Mouse (Mus musculus) spleen, postnatal 4 days (tissue): ENCODE results near the gene Rrp1.
"Not testable (repeated sequence)": the region's sequence is repeated elsewhere in the genome, so short reads cannot be mapped to it uniquely, and the experiment has no call there.

Experiments used
- DNase-seq, 2 experiments: peaks; one replicate each; pipeline ENCODE4 v3.0.0; 2022; ENCODE audit warnings: low spot score in 2 of 2

Rrp1 gene

DNA sequence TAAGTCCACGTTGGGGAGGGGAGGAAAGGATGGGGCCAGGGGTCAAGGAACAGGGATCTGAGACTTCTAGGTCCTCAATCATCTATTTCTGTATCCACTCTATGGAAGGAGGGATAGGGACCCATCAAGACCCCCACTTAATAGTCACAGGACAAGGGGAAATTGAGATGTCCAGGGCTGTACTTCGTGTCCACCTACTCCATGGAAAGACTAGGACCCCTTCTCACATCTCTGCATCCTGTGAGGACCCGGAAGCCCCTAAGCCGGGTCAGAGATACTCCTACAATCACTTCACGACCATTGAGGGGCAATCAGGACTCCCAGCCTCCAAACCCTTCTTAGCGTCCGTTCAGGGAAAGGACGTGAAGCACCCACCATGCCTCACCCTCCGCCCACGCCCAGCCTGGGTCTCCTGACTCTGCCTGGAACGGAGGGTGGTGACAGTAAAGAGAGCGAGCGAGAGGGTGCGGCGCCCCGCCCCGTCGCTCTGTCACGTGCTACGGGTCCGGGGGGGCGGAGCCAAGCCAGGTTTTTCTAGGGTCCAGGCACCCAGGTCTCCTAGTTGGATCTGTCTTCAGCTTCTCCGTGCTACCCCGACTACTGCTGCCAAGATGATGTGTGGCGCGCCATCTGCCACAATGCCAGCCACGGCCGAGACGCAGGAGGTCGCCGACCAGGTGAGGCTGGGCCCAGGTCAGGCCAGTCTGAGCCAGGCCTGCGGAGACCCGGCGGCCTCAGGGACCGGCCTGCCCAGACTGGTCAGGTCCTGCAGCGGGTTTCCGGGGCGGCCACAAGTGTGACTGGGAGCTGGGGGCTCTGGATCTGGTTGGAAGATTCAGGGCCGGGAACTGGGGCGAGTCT lies 12.6 kb upstream of the Rrp1 start, which contains the start of gene Cstb:
Cstb (plus strand) TSS at position 489 of the 861 bp plus-strand sequence.
- peak; percentile 78 to 90 for DNase-seq

- DNase-seq: no peak
Observed at GRCm38 (mm10) chr10:78422614-78423013, 9.8 kb upstream of the Rrp1 start.

GRCm38 (mm10) chr10:78420929-78421328 lies 8.1 kb upstream of the Rrp1 start:
- no peak for DNase-seq

- DNase-seq: no peak
Observed at GRCm38 (mm10) chr10:78418791-78419190, 5.9 kb upstream of the Rrp1 start.

- DNase-seq: no peak
Observed at GRCm38 (mm10) chr10:78417888-78418287, 5.0 kb upstream of the Rrp1 start.

- not testable (repeated sequence) for DNase-seq
Observed at GRCm38 (mm10) chr10:78414936-78415335, 2.1 kb upstream of the Rrp1 start.

DNA sequence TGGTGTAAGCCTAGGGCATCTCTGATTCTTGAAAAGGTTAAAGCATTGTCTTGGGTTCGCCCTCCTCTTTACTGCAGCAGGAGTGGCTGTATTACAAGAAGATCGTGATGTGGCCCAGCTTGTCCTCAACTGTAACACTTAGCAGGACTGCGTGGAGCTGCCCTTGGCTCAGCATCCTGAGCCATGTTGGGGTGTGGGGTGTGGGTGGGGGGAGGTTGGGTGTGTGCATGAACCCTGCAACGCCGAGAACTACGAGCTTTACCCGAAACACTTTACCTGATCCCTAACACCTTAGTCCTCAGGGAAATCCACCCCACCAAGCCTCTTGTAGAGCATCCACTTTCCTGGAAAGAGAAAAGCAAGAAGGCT lies 293 bp upstream of the Rrp1 start:
- no peak for DNase-seq

GRCm38 (mm10) chr10:78411851-78412250 lies 992 bp downstream of the Rrp1 start:
- no peak for DNase-seq

GRCm38 (mm10) chr10:78409035-78409788 lies 3.6 kb downstream of the Rrp1 start:
- no peak for DNase-seq

DNA sequence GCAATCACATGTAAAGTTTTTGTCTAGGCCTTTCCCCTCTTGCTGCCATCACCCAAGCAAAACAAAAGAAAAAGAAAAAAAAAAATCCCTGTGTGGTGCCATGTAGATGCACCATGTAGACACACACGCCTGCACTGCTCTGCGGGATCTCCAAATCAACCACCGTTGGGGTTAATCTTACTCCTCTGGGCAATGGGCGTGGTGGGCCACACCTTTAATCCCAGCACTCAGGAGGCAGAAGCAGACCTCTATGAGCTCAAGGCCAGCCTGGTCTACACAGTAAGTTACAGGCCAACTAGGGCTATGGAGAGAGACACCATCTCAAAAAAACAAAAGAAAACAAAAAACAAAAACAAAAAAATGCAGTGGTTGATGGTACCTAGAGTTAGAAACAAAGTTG lies 5.7 kb downstream of the Rrp1 start:
- no peak for DNase-seq

- DNase-seq: no peak
Observed at GRCm38 (mm10) chr10:78406152-78406551, 6.7 kb downstream of the Rrp1 start.

DNA sequence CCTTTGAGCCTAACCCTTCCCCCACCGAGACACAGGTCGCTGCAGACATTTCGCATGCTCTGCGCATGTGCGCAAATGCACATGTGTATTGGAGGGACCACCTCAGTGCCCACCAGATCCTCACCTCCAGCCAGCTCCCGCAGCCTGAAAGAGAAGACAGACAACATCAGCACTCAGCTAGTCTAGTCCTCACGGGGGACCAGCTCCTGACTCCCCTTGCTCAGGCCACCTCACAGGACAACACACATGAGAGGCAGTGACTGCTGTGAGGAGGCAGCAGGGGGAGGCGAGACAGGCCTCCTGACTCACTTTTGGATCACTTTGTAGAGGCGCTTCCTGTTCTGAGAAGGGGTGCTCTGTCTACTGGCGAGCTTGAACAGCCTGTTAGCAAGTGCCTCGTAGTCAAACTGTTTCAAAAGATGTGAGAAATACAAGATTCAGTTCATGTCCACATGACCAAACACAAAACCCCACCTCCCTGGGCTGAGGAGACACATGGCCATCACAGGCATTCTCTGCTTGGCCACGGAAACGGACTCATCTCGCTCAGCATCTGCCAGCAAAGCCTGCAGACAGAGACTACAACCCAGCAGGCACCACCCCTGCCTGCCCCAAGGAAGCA lies 10.4 kb downstream of the Rrp1 start:
- DNase-seq: no peak

GRCm38 (mm10) chr10:78401127-78401526 lies 11.7 kb downstream of the Rrp1 start:
- DNase-seq: no peak

GRCm38 (mm10) chr10:78399090-78399657 lies 13.7 kb downstream of the Rrp1 start:
- peak in 1 of 2 experiments; percentile 40 for DNase-seq

GRCm38 (mm10) chr10:78396625-78396885 lies 16.3 kb downstream of the Rrp1 start:
- no peak for DNase-seq

- peak; percentile 92 to 99 for DNase-seq
Observed at GRCm38 (mm10) chr10:78395819-78396624, 16.8 kb downstream of the Rrp1 start.

- DNase-seq: no peak
Observed at GRCm38 (mm10) chr10:78395377-78395776, 17.5 kb downstream of the Rrp1 start.

- DNase-seq: peak; percentile 80 to 93
Observed at GRCm38 (mm10) chr10:78392072-78392471, 20.8 kb downstream of the Rrp1 start.

- DNase-seq: no peak
Observed at GRCm38 (mm10) chr10:78390982-78391470, 21.8 kb downstream of the Rrp1 start.

GRCm38 (mm10) chr10:78388216-78388980 lies 24.4 kb downstream of the Rrp1 start:
- DNase-seq: no peak

DNA sequence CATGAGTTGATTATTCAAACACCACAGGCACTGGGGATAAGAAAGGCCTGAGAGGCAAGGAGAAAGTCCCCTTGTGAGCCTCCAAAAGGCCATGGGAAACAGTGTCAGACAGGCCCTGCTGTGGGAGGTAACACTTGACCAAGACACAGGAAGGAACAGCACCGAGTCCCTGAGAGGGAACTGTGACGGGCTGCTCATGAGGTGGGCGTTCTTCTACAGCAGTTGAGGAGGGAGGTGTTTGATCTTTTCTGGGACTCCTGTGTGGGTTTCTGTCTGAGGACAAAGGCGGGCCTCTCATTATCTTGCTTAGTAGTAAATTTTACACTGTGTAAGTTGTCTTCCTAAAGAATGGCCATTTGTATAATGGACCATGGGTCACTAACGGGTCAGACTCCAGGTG lies 27.3 kb downstream of the Rrp1 start:
- DNase-seq: no peak
